Mouse (Mus musculus): ENCODE measurements around the gene Hacl1.

- TF ChIP-seq CTCF (conservative IDR thresholded peaks at IDR 0.05; ENCODE audit: insufficient read depth, insufficient read length, low read depth, low read length) (no peak), POLR2A (IDR thresholded peaks at IDR 0.05; ENCODE audit: low read depth, low read length) (no peak)
These were observed 46.4 kb downstream of the Hacl1 start for GRCm38 (mm10) chr14:31594693-31595092.

Measured in kidney, adult 2 months (tissue).